Mouse (Mus musculus): Measurements from ENCODE around the gene Fbxo30.
A peak's percentile ranks its signal among the peaks of the same experiment; 100 is the strongest.
"Not testable (repeated sequence)": the region's sequence is repeated elsewhere in the genome, so short reads cannot be mapped to it uniquely, and the experiment has no call there.

Fbxo30 gene

DNA sequence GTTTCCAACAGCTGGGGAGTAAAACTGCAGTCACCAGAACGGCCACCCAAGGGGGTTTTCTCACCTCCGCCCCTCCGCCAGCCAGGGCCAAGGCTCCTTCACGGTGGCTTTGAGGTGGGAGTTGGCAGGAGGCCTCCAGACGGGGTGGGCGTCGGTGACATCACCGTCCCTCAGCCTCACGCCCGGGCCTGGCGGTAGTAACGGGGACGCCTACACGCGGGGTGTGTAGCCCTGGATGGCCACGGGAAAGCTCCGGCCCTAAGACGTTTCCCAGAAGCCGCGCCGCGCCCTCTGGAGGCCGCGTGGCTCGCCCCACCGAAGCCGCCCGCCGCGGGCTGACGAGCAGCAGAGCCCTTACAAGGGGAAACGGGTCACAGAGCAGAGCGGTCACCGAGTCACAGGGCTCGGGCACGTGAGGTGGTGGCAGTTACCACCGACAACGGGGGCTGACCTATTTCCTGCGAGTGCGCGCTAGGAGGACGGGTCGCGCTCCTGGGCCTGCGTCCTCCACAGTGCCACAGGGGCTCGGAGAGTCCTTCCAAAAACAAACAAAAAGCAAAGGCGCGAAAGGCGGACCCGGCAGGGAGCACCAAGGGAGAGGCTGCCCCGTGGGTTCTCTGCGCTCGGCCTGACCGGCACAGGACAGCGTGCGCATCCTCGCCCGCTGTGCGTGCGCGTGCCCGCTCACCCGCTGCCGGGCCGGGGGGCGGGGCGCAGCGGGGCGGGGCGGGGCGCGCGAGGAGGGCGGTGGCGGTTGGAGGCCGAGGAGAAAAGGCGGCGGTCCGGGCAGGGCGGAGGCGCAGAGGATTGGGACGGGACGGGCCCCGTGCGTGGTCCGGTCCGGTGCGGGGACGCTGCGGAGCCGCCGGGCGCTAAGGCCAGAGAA is at the start of gene Fbxo30:
Gene Fbxo30 (plus strand): TSS at position 753 of the 886 bp plus-strand sequence.
- peak; percentile 91 for DNase-seq

DNA sequence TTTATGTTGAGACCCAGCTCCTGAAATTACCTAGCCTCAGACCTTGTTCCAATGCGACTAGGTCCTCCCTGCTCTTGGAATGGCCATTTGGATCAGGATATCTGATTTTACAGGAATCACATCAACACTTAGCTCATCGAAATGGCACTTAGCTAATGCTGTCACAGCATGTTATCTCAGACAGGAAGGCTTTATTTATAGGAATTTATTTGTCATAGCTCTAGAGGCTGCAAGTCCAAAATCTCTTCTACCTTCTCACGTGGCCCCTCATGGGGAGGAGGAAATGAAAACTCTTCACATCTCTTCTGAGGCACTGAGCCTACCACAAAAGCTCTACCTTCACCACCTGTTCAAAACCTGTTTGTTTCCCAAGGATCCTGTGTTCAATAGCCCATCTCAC is 47.9 kb upstream of the Fbxo30 start:
- DNase-seq, result no peak

DNA sequence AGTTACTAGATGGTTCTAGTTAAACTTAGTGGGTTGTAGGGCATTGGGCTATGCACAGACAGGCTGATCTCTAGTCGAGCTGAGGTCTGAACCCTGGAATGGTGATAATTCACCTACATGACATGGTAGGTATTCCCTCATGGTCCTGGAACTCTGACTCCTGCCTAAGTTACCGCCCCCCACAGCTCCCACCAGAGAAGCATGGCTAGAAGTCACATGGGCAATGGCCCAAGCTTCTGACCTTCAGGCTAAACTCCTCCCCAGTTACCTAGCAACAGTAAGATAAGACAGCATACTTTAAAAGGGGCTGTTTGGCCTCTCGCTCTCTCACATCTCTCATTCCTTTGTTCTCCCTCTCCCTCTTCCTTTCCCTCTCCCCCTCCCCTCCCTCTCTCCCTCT is 38.1 kb upstream of the Fbxo30 start:
- not testable (repeated sequence) for DNase-seq

DNA sequence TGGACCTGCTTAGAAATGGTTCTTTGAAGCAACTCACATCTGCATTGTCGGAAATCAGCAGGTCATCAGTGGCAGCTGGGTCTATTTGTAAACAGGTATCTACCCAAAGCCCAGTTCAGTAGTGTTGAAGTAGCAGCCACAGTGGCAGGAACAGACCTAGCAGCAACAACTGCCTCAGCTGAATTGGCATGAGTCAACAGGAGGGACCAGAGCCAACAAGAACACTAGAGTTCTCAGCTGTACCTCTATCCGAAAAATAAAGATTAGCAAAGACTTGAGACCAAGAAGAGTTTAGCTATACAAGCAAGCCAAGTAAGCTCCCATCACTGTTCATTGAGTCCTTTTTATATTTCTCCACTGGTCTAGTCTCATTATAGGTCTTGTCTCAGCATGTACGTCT is 32.9 kb upstream of the Fbxo30 start:
- DNase-seq, result no peak

DNA sequence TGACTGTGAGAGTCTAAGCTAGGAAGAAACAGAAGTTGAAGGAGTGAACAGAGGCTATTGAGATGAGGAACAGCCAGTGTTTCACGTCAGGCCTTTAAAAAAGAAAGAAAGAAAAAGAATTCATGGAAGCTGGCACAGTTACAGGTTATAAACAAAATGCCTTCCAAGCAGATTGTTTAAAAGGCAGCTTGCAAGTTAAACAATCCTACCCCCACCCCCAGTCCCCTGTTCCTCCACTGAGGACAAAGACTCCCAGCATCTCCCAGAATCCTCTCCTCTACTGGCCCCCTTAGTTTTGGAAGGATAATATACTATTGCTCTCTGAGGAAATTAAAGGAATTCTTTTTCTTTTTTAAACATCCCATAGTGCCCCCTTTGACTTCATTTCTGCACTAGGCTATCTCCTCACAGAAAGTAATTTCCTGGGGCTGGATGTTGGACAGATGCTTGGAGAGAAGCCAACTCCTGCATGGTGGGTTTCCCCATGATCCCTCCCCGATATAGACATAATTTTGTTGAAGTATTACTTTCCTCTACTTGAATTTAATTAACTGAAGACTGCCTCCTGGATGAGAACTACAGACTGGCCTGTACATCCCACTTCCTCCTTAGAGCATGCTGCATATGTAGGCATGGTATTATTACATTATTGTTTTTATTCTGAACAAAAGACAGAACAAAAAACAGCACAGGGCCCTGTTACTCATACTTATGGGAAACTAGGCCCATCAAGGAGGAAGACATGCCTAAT is 30.7 kb upstream of the Fbxo30 start:
- no peak for DNase-seq

DNA sequence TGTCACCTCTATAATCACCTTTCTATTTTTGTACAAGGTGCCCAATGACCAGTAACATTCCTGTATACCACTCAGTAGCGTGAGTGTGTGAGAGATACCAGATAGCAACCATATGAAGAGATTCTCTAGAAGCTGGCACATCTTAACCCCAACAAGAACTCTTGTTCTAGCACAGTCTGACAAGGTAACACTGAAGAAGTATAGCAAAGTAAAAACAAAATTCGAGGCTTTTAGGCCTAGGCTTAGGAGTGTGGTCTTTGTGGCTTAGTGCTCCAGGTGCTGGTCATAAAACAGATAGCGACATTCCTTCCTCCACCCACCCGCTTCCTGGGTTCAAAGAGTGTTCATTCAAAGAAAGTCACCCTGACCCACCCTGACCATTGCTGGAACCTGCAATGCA is 27.5 kb upstream of the Fbxo30 start:
- not testable (repeated sequence) for DNase-seq

DNA sequence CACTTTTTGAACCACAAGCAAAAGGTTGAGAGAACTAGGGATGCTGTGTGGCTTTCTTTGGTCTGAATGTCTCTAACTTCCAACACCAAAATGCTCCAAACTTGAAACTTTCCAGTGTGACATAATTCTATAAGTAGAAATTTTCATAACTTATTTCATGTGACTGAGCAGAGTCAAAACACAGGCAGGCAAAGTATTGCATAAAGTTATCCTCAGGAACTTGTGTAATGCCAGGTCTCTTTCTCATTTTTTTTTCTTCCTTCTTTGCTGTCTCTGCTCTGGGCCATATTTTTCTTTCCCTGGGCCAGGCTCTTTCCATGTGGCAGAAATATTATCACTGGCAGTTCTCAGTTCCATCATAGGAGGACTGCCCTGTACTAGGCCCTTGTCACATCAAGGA is 21.0 kb upstream of the Fbxo30 start:
- DNase-seq, result no peak

DNA sequence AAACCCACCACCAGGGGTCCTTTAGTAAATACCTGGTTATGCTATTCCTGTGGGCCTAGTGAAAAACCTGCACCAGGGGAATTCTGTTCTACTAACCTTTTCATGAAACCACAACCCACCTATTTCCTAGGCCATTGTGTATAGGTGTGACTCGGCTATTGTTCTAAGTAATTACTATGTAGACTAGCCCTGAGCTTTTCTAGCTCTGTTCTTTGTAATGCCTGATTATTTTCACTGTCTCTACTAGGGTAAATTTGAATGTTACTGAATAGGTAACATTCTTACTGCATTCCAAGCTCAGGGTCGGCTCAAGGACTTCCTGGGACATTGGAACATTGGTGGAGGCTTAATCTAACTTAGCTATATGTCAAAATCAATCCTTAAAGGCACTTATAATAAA is 18.8 kb upstream of the Fbxo30 start:
- DNase-seq, result not testable (repeated sequence)

DNA sequence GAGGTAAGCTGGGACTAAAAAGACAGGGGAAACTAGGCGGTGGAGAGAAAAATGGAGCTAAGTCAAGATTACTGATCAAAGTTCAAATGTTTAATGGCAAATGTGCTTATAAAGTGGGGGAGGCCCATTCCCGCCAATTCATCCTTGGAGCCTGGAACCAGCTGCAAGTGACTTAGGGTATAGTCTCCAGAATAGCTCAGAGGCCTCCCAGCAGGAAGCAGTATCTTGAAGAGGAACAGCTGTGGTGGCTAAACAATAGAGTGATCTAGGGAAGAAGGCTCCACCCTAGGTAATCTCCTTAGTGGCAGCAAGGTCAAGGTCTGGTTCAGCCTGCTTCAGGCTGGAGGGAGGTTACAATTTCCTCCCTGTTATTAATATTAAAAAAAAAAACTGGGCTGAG is 17.3 kb upstream of the Fbxo30 start:
- not testable (repeated sequence) for DNase-seq

DNA sequence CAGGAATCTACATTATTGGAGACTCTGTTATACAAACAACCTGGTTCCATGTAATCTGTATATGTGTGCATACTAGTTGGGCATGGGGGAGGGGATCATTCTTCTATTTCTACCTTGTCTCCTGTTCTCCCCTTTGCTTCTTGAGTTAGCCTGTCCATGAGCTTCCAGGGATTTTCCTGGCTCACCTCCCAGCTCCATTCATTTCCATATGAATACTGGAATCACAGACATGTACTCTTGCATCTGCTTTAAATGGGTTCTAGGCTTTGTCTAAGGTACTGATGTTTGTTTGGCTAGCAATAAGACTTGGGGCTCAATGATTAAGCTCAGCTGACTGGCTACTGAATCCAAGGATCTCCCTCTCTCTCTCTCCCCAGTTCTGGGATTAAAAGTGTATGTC is 12.0 kb upstream of the Fbxo30 start:
- no peak for DNase-seq

DNA sequence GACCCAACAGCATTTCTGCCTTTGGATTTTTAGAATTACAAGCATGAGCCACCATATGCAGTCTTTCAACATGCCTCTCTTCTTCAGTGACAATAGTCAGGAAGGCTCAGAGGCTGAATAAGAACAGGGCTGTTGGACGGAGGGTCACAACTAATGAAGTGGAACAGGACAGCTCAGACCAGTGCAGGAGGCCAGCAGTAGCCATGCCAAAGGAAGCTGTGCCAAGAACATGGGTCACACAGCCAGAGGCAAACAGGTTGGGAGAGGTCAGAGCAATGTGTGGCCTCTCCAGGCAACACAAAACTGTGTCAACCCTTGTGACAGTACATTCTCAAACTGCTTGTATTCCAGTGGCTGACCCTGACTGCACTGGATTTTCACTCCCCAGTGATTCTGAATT is 6.7 kb upstream of the Fbxo30 start:
- DNase-seq, result peak in 1 of 2 experiments; percentile 13

DNA sequence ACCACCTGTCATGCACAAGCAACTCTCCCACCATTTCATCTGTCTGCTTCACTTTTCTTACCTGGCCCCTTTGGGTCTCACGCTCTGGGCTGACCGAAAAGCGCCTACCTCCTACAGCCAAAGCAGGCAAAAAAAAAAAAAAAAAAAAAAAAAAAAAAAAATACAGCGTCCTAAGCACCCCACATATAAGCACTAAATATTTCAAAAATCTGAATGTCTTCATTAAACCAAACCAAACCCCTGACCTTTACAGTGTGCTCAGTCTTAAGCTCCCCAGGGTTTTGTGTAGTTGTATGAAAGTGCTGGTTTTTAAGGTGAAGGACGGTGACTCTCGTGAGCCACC is 924 bp upstream of the Fbxo30 start:
- peak in 1 of 2 experiments; percentile 12 for DNase-seq

DNA sequence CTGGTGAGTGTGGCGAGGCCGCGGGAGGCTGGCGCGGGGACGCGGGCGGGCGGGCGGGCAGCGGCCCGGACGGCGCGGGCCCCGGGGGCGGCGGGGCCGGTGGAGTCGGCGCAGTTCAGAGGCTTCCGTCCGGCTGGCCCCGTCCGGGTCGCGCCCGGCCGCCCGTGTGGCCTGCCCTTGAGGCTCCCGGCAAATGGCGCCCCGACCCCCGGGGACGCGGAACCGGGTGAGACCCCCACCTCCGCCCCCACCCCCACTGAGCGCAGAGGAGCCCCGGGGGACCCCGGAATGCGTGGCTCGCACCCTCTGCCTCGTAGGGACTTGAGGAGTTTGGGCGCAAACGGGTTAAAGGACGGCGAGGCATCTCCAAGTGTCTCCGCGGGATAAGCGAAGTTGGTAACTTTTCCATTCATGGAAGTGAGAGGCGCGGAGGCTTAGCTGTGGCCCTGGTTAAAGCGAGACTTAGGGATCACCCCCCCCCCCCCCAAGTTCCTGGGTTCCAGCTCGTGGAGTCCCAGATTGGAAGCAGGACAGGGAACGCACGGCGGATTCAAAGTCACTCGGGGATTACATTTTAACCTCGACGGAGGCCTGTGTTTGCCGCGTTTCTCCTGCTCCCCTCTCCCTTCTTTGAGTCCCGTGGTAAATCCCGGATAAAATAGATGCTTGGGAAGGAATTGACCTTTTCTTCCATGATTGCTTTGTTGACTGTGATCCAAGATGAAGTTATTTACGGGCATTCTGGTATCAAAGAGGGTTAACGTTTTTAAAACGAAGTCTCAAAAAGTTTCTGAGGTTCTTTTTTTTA is 572 bp downstream of the Fbxo30 start:
- DNase-seq, result peak; percentile 39 to 40

DNA sequence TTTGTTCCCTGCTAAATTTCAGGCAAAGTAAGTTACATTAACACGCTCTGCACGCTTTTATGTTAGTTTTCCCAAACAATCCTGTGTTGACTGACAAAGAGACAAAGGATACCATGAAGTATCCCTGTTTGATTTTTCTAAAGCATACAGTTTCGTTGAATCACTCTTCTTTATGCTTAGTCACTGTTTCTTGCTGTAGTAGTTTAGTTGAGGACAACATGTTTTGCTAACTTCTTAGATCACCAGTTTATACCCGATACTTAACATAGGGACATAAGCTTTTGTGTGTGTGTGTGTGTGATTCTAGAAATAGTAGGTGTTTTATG is 1.1 kb downstream of the Fbxo30 start:
- DNase-seq, result no peak

DNA sequence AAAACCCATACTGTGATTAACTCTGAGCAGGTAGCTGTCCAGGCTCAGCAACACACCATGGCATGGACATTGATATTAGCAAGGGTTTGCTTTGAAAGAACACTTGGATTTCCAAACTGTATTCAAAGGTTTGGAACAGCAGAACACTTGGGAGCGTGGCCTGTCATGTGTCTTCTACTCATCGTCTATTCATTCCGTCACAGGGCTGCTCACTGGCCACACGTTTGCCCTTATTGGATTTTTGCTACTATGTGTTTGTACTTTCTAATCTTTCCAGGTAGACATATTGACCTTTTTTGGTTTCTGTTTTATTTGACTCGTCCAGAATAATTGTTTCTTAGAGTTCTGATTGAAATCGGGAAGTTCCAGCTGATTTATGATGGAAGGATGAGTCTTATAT is 17.3 kb downstream of the Fbxo30 start:
- no peak for DNase-seq

DNA sequence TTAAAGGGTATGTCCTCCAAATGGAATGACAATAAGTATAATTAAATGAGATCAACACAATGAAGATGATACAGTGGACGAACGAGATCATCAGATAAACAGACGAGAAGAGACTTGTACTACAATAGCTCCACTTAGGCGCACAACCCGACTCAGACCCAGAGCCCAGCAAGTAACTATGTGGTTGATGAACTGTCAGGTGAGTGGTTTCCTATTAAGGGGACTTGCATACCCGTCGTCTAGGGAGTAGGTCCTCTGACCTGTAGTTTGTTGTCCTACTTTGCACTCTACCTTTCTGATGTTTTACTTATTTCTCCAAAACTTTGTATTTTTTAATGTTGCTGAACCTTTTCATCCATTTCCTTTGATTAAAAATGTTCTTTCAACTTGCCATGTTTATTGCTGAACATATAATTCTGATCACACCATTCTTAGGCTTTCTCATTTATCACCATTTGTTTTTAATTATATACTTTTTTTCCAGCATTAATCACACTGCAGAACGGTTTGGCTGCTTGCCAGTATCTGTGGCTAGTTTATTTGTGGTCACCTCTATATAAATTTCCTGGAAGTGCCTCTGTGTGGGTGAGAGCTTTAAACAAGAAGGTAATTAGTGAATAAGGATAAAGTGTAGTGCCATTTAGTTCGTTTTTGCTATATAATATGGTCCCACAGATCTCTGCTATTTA is 24.4 kb downstream of the Fbxo30 start:
- no peak for DNase-seq

DNA sequence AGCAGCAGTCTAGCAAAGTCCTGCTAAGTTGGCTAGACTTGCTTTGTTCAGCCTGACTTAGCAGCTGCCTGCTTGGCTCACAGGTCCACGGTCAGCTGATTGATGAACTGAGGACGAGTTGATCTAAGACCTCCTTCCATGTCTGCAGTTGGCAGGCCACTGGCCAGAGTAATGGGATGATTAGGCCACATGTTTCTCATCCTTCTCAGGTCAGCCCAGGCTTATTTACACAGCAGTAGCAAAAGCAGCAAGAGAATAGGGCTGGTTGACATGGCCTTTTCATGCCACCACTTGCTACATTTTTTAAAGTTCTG is 24.9 kb downstream of the Fbxo30 start:
- no peak for DNase-seq

DNA sequence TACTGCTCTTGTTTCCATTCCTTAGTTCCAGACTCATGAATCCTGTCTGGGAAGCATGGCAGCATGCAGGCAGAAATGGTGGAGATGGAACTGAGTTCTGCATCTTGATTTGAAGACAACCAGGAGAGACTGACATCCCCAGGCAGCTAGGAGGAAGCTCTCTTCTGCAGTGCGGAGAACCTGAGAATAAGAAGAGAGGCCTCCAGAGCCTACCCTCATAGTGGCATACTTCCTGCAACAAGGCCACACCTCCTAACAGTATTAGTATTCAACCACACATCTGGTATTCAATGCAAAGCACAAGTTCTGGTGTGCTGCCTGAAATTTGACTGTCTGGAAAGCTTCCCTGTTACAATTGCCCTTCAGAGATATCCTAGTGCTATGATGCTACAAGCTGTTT is 28.7 kb downstream of the Fbxo30 start:
- DNase-seq, result no peak

DNA sequence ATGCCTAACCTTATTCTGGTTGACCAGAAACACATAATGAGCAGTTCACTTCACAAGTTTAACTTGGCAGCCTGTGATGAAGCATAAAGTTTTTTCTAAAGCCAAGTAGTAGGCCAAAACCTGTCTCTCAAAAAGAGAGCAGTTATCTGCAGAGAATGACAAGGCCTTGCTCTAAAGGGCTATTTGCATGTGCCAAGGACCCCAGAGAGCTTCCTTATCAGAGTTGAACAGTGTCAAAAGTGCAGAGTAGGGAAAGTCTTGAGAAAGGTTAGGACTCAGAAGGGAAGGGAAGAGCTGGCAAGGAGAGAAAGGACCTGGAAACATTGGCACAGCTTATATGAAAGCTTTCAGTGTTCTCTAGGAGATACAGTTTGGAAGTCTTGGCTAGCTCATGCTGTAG is 29.4 kb downstream of the Fbxo30 start:
- DNase-seq, result no peak

DNA sequence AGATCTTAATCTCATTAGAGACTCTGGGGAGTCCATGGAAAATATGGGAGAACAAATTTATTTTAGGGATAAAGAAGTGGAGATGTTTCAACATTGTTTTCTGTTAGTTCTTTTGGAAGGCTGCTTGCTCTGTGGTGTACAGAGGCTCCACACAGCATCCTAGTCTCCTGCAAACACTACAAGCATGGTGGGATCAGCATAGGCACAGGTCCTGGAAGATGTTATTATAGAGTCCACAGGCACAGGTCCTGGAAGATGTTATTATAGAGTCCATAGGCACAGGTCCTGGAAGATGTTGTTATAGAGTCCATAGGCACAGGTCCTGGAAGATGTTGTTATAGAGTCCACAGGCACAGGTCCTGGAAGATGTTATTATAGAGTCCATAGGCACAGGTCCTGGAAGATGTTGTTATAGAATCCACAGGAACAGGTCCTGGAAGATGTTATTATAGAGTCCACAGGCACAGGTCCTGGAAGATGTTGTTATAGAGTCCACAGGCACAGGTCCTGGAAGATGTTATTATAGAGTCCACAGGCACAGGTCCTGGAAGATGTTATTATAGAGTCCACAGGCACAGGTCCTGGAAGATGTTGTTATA is 36.8 kb downstream of the Fbxo30 start:
- DNase-seq, result not testable (repeated sequence)

DNA sequence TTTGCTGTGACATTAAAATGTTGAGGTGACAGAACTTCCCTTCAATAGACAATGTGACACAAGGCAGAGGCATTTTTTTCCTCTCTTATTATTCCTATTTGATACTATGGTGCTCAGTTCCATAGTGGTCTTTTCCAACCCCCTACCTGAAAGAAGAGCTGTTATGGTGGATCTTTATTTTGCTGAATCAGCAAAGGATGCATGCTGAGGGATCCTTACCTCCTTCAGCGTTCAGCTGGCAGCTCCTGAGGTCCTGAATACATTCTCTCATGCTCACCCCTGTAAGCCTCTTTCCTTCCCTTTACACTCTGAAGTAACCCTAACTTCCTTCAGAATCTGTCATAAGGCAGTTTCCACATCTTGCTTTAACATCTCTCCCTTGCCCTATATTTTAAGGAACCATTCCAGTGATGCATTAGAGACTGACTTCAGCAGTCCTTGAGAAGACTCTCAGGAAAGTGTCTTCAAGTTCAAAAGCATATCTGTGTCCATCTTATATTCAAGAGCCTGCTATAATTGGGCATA is 38.4 kb downstream of the Fbxo30 start:
- no peak for DNase-seq

DNA sequence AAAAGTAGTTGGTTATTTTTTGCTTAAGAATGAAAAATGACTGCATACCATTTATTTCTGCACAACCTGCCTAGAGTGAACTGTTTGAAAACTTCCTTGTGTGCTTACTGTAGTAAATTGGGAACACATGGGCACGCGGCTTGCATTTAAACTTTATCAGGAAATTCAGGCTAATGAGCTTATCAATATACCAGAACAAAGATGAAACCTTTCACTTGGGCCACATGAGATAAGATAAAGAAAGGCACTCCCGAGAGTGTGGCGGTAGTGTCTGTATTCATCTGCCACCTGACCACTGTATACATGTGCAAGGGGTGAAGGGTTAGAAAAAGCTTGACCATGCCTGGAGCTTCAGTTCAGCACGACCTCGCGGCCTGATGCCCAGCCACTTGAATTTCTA is 41.2 kb downstream of the Fbxo30 start:
- no peak for DNase-seq

Data from cerebellum, postnatal 36 days (tissue).